7 mouse cellular contexts compared by ENCODE assay signal in genomic region chr3:95985209-95986000, GRCm38 (mm10). TPM values are rescaled to one million over a fixed set of nuclear protein-coding genes. Genes with fewer than 3 reads are reported as not detected.
DNase-seq lines count a peak whose midpoint lies in the region; ATAC-seq and TF ChIP-seq lines count a peak whose summit lies in the region.

No protein-coding gene starts in this region.

- H3K4me2 ChIP-seq in forebrain, embryonic 14.5 days (ENCODE audit: low read length): peak overlapping the region; percentile 37

- intact Hi-C loops in left cerebral cortex, postnatal 25 days (cut with DNase I): no loop called here

- peaks cover 37% of the 10 kb centered on the region for H3K36me3 ChIP-seq in forebrain, embryonic 14.5 days (ENCODE audit: control insufficient read depth, insufficient read depth, low read length)
- H3K36me3 ChIP-seq in hindbrain, embryonic 10.5 days: peaks cover 34% of the 10 kb centered on the region

- peak; percentile 92 for ATAC-seq in forebrain, embryonic 14.5 days

- H3K9me3 ChIP-seq in forebrain, embryonic 14.5 days (replicated peaks; ENCODE audit: control insufficient read depth, low read length): no peaks in the 10 kb centered on the region
- no peaks in the 10 kb centered on the region for H3K9me3 ChIP-seq in hindbrain, embryonic 10.5 days

- H3K4me3 ChIP-seq in forebrain, embryonic 14.5 days (ENCODE audit: low read depth, low read length): no peak overlapping the region
- H3K4me3 ChIP-seq in hindbrain, embryonic 10.5 days: peak overlapping the region; percentile 45

- TF ChIP-seq CTCF in brain, embryonic 14.5 days (IDR thresholded peaks at IDR 0.05; ENCODE audit: borderline replicate concordance, extremely low read depth, insufficient read depth, insufficient read length): no peak

- H3K27me3 ChIP-seq in forebrain, embryonic 14.5 days (replicated peaks; ENCODE audit: control insufficient read depth, insufficient read depth, low read length): no peaks in the 10 kb centered on the region
- H3K27me3 ChIP-seq in hindbrain, embryonic 10.5 days (ENCODE audit: insufficient read depth, poor library complexity, severe bottlenecking): 0 out of 2 replicates have a peak, but pooled peaks cover 4% of the 10 kb centered on the region

- peak overlapping the region; percentile 85 for H3K27ac ChIP-seq in forebrain, embryonic 14.5 days (ENCODE audit: low read depth, low read length)
- H3K27ac ChIP-seq in hindbrain, embryonic 10.5 days: peak overlapping the region; percentile 90

- 2% methylated on average over 12 of the region's 12 CpGs for WGBS in forebrain, embryonic 14.5 days
- 4% methylated on average over 12 of the region's 12 CpGs for WGBS in hindbrain, embryonic 10.5 days

- DNase-seq in ES-CJ7 (ENCODE audit: low read depth, low spot score): peak; percentile 81
- DNase-seq in brain, embryonic 14.5 days (ENCODE audit: low read depth): peak; percentile 96
- DNase-seq in forebrain, embryonic 14.5 days (ENCODE audit: low spot score): peak; percentile 90
- DNase-seq in hindbrain, embryonic 10.5 days (ENCODE audit: low spot score): peak; percentile 80
- peak; percentile 64 to 91 for DNase-seq in left cerebral cortex, postnatal 25 days (ENCODE audit: low spot score in 2 of 2)
- DNase-seq in mesoderm, embryonic 11.5 days (ENCODE audit: low read depth, low spot score): peak; percentile 70
- peak; percentile 64 for DNase-seq in right cerebral cortex, postnatal 4 days

- H3K4me1 ChIP-seq in forebrain, embryonic 14.5 days (ENCODE audit: control insufficient read depth, insufficient read depth, low read length): peaks cover 19% of the 10 kb centered on the region
- H3K4me1 ChIP-seq in hindbrain, embryonic 10.5 days (replicated peaks): peaks cover 39% of the 10 kb centered on the region

- peak overlapping the region; percentile 21 for H3K9ac ChIP-seq in forebrain, embryonic 14.5 days (ENCODE audit: low read length)

- 0 out of 2 replicates have a peak, but pooled peaks have one; percentile 30 for TF ChIP-seq POLR2A in brain, embryonic 14.5 days (IDR thresholded peaks at IDR 0.05; ENCODE audit: borderline replicate concordance, extremely low read depth, insufficient read depth, insufficient read length, poor library complexity, severe bottlenecking)

RNA-seq across cellular contexts. Expression of gene Plekho1, which starts 10.4 kb away (rescaled TPM):
- 180 and 199 TPM in 2 replicates for polyA plus RNA-seq in brain, embryonic 14.5 days (2012; rRNA removed)
- 67.4 and 75.6 TPM in 2 replicates for polyA plus RNA-seq in forebrain, embryonic 14.5 days (2014; fragmentation: Nextera tagmentation; extraction: Ambion mirVana)
- 75.0 and 83.5 TPM in 2 replicates for polyA plus RNA-seq in hindbrain, embryonic 10.5 days (2016; fragmentation: Nextera tagmentation; extraction: Ambion mirVana)
- 10 to 100 TPM; 71.6 to 84.8 TPM for total RNA-seq in left cerebral cortex, postnatal 25 days (2021)

RNA-seq across cellular contexts. Expression of gene Anp32e, which starts 56.4 kb away (rescaled TPM):
- polyA plus RNA-seq in brain, embryonic 14.5 days (2012; rRNA removed): 98.6 and 107 TPM in 2 replicates
- 49.1 and 50.0 TPM in 2 replicates for polyA plus RNA-seq in forebrain, embryonic 14.5 days (2014; fragmentation: Nextera tagmentation; extraction: Ambion mirVana)
- polyA plus RNA-seq in hindbrain, embryonic 10.5 days (2016; fragmentation: Nextera tagmentation; extraction: Ambion mirVana): 266 and 352 TPM in 2 replicates
- 100 to 1,000 TPM in 1 of 2 experiments, 10 to 100 TPM in 1; 95.1 to 109 TPM for total RNA-seq in left cerebral cortex, postnatal 25 days (2021)
